9 mouse cellular contexts compared by ENCODE assay signal in genomic region chr7:68070030-68070429, GRCm38 (mm10).
DNase-seq lines count a peak whose midpoint lies in the region; ATAC-seq and TF ChIP-seq lines count a peak whose summit lies in the region.
"Had no signal": no experiment of that assay in that cellular context is flagged by ENCODE, and none has a peak within 500 bp of the region (broad histone marks: within the 10 kb centered on the region; RNA-seq: fewer than 3 reads in every experiment).

No protein-coding gene starts in this region.

- 25% methylated on average over 3 of the region's 3 CpGs for WGBS in forebrain, embryonic 15.5 days
- 23% methylated on average over 3 of the region's 3 CpGs for WGBS in forebrain, postnatal 0 days
- 27% methylated on average over 3 of the region's 3 CpGs for WGBS in kidney, adult 2 months

- no peaks in the 10 kb centered on the region for H3K27me3 ChIP-seq in forebrain, embryonic 15.5 days
- no peaks in the 10 kb centered on the region for H3K27me3 ChIP-seq in forebrain, postnatal 0 days (ENCODE audit: insufficient read depth, low read length)
- H3K27me3 ChIP-seq in kidney, adult 2 months (replicated peaks; ENCODE audit: control insufficient read depth, insufficient read depth, low read length), result no peaks in the 10 kb centered on the region
- H3K27me3 ChIP-seq: embryonic facial prominence, embryonic 13.5 days had no signal

- no peaks in the 10 kb centered on the region for H3K9me3 ChIP-seq in forebrain, embryonic 15.5 days
- H3K9me3 ChIP-seq in forebrain, postnatal 0 days (ENCODE audit: low read length), result no peaks in the 10 kb centered on the region
- H3K9me3 ChIP-seq: embryonic facial prominence, embryonic 13.5 days had no signal

- peak overlapping the region; percentile 23; the same call in 1 of the 2 replicates for H3K27ac ChIP-seq in forebrain, embryonic 15.5 days (replicated peaks)
- H3K27ac ChIP-seq in forebrain, postnatal 0 days (ENCODE audit: low read depth, low read length), result no peak overlapping the region
- H3K27ac ChIP-seq in kidney, adult 2 months (ENCODE audit: insufficient read depth, low read depth, low read length), result peak overlapping the region; percentile 65

- TF ChIP-seq POLR2A in kidney, adult 2 months (IDR thresholded peaks at IDR 0.05; ENCODE audit: low read depth, low read length), result no peak

- H3K9ac ChIP-seq in forebrain, embryonic 15.5 days (replicated peaks), result no peak overlapping the region
- H3K9ac ChIP-seq in forebrain, postnatal 0 days, result no peak overlapping the region
- H3K9ac ChIP-seq: embryonic facial prominence, embryonic 13.5 days had no signal

- H3K36me3 ChIP-seq in forebrain, embryonic 15.5 days, result no peaks in the 10 kb centered on the region
- H3K36me3 ChIP-seq in forebrain, postnatal 0 days (ENCODE audit: insufficient read depth), result no peaks in the 10 kb centered on the region
- no peaks in the 10 kb centered on the region for H3K36me3 ChIP-seq in kidney, adult 2 months (ENCODE audit: control insufficient read depth, insufficient read depth, low read length)
- H3K36me3 ChIP-seq: embryonic facial prominence, embryonic 13.5 days had no signal

- DNase-seq in forebrain, postnatal 0 days, result no peak
- DNase-seq in kidney, adult 2 months, result no peak
- DNase-seq in kidney, adult 9 months, result no peak
- DNase-seq in MEL-GATA-1-ER (ENCODE audit: extremely low read depth, low read depth), result peak; percentile 18
- no peak for DNase-seq in layer of hippocampus, postnatal 10 days (ENCODE audit: low spot score in 2 of 2)
- no peak for DNase-seq in lung, adult 18-20 months

- H3K4me3 ChIP-seq in forebrain, embryonic 15.5 days, result no peak overlapping the region
- H3K4me3 ChIP-seq in forebrain, postnatal 0 days (ENCODE audit: low read depth, low read length), result no peak overlapping the region
- no peak overlapping the region for H3K4me3 ChIP-seq in kidney, adult 2 months (ENCODE audit: insufficient read depth, low read depth, low read length)
- H3K4me3 ChIP-seq: embryonic facial prominence, embryonic 13.5 days had no signal

- no peak for ATAC-seq in forebrain, embryonic 15.5 days (replicated peaks)
- ATAC-seq in forebrain, postnatal 0 days, result no peak
- ATAC-seq in megakaryocyte progenitor cell, adult 5-6 weeks (replicated peaks; ENCODE audit: poor library complexity), result peak; percentile 37; the same call in 1 of the 2 replicates

- peaks cover 28% of the 10 kb centered on the region for H3K4me1 ChIP-seq in forebrain, embryonic 15.5 days
- peaks cover 7% of the 10 kb centered on the region; the same call in 1 of the 2 replicates for H3K4me1 ChIP-seq in forebrain, postnatal 0 days (ENCODE audit: insufficient read depth)
- H3K4me1 ChIP-seq in kidney, adult 2 months (ENCODE audit: control insufficient read depth, insufficient read depth, low read length), result peaks cover 61% of the 10 kb centered on the region

- TF ChIP-seq CTCF in forebrain, postnatal 0 days (IDR thresholded peaks at IDR 0.05; ENCODE audit: low read depth), result no peak
- no peak for TF ChIP-seq CTCF in kidney, adult 2 months (conservative IDR thresholded peaks at IDR 0.05; ENCODE audit: insufficient read depth, insufficient read length, low read depth, low read length)

- no peak overlapping the region for H3K4me2 ChIP-seq in forebrain, embryonic 15.5 days (replicated peaks)
- no peak overlapping the region for H3K4me2 ChIP-seq in forebrain, postnatal 0 days (ENCODE audit: low read depth)
